Mouse (Mus musculus) C2C12 (cell line): ENCODE results near the gene Fam227a.

ENCODE experiments used
- CTCF ChIP-seq: IDR thresholded peaks from one replicate; pipeline ENCODE4 v1.5.1; 2011; ENCODE audit not compliant: control insufficient read depth, insufficient read depth, insufficient read length
- MAX ChIP-seq: IDR thresholded peaks from one replicate; pipeline ENCODE4 v1.6.1; 2011; ENCODE audit warnings: mild to moderate bottlenecking, control low read depth
- MYOD1 ChIP-seq: IDR thresholded peaks from one replicate; pipeline ENCODE4 v1.6.1; 2011; ENCODE audit warnings: low read depth; ENCODE audit not compliant: control insufficient read depth, insufficient read length
- USF1 ChIP-seq: IDR thresholded peaks from one replicate; pipeline ENCODE4 v1.6.1; 2011; ENCODE audit warnings: low read depth, mild to moderate bottlenecking, control low read depth, moderate library complexity

DNA sequence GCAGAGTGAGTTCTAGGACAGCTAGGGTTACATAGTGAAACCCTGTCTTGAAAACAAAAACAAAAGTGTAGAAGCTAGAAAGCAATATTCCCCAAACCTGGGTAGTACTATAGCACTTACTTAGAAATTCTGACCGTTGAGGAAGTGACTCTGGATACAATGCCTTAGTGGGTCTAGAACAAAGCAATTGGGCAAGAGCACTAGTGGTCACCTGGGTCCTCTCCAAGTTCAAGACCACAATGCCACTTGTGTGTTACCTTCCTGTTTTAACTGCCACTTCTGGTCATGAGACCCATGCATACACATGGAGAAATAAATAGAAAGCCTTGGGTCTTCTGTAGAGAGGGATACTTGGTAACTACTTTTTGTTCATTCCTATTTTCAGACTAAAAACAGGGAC, 60.0 kb downstream of the Fam227a start:
- no peak for TF ChIP-seq CTCF
- TF ChIP-seq MAX = no peak
- TF ChIP-seq USF1 = no peak
- no peak for TF ChIP-seq MYOD1
